Mouse (Mus musculus) stomach, embryonic 14.5 days (tissue): ENCODE measurements around the gene Pdlim7. TPM values are rescaled to one million over a fixed set of nuclear protein-coding genes. Genes with fewer than 3 reads are reported as not detected.

ENCODE experiments used
- ATAC-seq: fragments of 200-750 bp; cut with Nextera tagmentation; 2 replicates; pipeline ENCODE4 v1.8.0; 2017; ENCODE audit warnings: low read depth, moderate TSS enrichment; ENCODE audit not compliant: insufficient number of reproducible peaks, insufficient read depth, low FRiP score
- H3K27ac ChIP-seq: fragments of 300-500 bp; sonication (generic); 2 replicates; pipeline ENCODE4 v1.5.1; 2014; ENCODE audit warnings: mild to moderate bottlenecking, low read length, moderate library complexity, mixed read lengths
- H3K27me3 ChIP-seq: fragments of 300-500 bp; sonication (generic); 2 replicates; pipeline ENCODE4 v1.6.1; 2014; ENCODE audit warnings: low read length, control low read depth, mixed read lengths; ENCODE audit not compliant: control insufficient read depth, insufficient read depth
- H3K36me3 ChIP-seq: fragments of 300-500 bp; sonication (generic); 2 replicates; pipeline ENCODE4 v1.6.1; 2014; ENCODE audit warnings: mild to moderate bottlenecking, control low read depth, low read length, moderate library complexity, mixed read lengths; ENCODE audit not compliant: control insufficient read depth, insufficient read depth
- H3K4me1 ChIP-seq: fragments of 300-500 bp; sonication (generic); 2 replicates; pipeline ENCODE4 v1.6.1; 2014; ENCODE audit warnings: low read length, control low read depth, mixed read lengths; ENCODE audit not compliant: control insufficient read depth, insufficient read depth
- H3K4me2 ChIP-seq: fragments of 300-500 bp; sonication (generic); replicated peaks from 2 replicates; pipeline ENCODE4 v1.6.1; 2014; ENCODE audit warnings: low read depth, low read length, control low read depth
- H3K4me3 ChIP-seq: fragments of 300-500 bp; sonication (generic); 2 replicates; pipeline ENCODE4 v1.5.1; 2014; ENCODE audit warnings: low read depth, low read length, control low read depth
- H3K9ac ChIP-seq: fragments of 300-500 bp; sonication (generic); replicated peaks from 2 replicates; pipeline ENCODE4 v1.6.1; 2014; ENCODE audit warnings: low read depth, mild to moderate bottlenecking, control low read depth, low read length, moderate library complexity, mixed read lengths
- H3K9me3 ChIP-seq: fragments of 300-500 bp; sonication (generic); 2 replicates; pipeline ENCODE4 v1.6.1; 2016; ENCODE audit warnings: low read depth, low read length, control low read depth; ENCODE audit not compliant: control insufficient read depth
- WGBS: fragments of 180-500 bp; shearing (Covaris S2); extraction: QIAGEN DNeasy Blood & Tissue Kit; methylation state at CpG from one replicate; pipeline ENCODE4 v1.1.7; 2014; 5-methylcytosine and 5-hydroxymethylcytosine counted together
- polyA plus RNA-seq: library from polyadenylated mRNA; unstranded; fragments of >200 nt; fragmentation: Nextera tagmentation; extraction: Ambion mirVana; gene quantifications from 2 replicates; pipeline ENCODE4 v1.2.1, GENCODE M21; 2014

Gene Pdlim7
- polyA plus RNA-seq, 1 experiment from 2014 or later: 270 TPM

GRCm38 (mm10) chr13:55511492-55511861 lies 2.0 kb downstream of the Pdlim7 start:
- Histone ChIP-seq H3K4me2 (peak overlapping the region; percentile 86), H3K36me3 (peaks cover 33% of the 10 kb centered on the region), H3K4me3 (peak overlapping the region; percentile 91), H3K27ac (peak overlapping the region; percentile 92), H3K4me1 (peaks cover 29% of the 10 kb centered on the region), H3K27me3 (no peaks in the 10 kb centered on the region), H3K9ac (no peak overlapping the region), H3K9me3 (no peaks in the 10 kb centered on the region)
- 21% methylated on average over 5 of the region's 5 CpGs for WGBS
- ATAC-seq: no peak; the same call in 1 of the 2 replicates

- Histone ChIP-seq H3K4me1 (peaks cover 29% of the 10 kb centered on the region), H3K9me3 (no peaks in the 10 kb centered on the region), H3K27me3 (no peaks in the 10 kb centered on the region), H3K36me3 (peaks cover 39% of the 10 kb centered on the region), H3K4me2 (peak overlapping the region; percentile 86), H3K4me3 (peak overlapping the region; percentile 91), H3K27ac (peak overlapping the region; percentile 92), H3K9ac (no peak overlapping the region; the same call in 1 of the 2 replicates)
- WGBS: 1% methylated on average over 6 of the region's 6 CpGs
- ATAC-seq: peak; percentile 84
Measured at GRCm38 (mm10) chr13:55510668-55511491, 2.6 kb downstream of the Pdlim7 start.

- no peaks in the 10 kb centered on the region for H3K27me3 ChIP-seq
- no peaks in the 10 kb centered on the region for H3K9me3 ChIP-seq
- no peak overlapping the region for H3K9ac ChIP-seq
- peak overlapping the region; percentile 29; the same call in 1 of the 2 replicates for H3K27ac ChIP-seq
- H3K36me3 ChIP-seq: peaks cover 45% of the 10 kb centered on the region
- ATAC-seq: no peak
- no peak overlapping the region for H3K4me3 ChIP-seq
- peak overlapping the region; percentile 86 for H3K4me2 ChIP-seq
- 20% methylated on average over 3 of the region's 3 CpGs for WGBS
- peaks cover 29% of the 10 kb centered on the region for H3K4me1 ChIP-seq
Measured at GRCm38 (mm10) chr13:55510332-55510667, 3.2 kb downstream of the Pdlim7 start.

- Histone ChIP-seq H3K9ac (no peak overlapping the region), H3K4me2 (no peak overlapping the region), H3K27ac (no peak overlapping the region), H3K4me3 (no peak overlapping the region), H3K27me3 (no peaks in the 10 kb centered on the region), H3K4me1 (peaks cover 27% of the 10 kb centered on the region), H3K9me3 (no peaks in the 10 kb centered on the region), H3K36me3 (peaks cover 61% of the 10 kb centered on the region)
- ATAC-seq: no peak
- WGBS: 88% methylated on average over 10 of the region's 10 CpGs
Measured at GRCm38 (mm10) chr13:55508531-55508930, 4.9 kb downstream of the Pdlim7 start.

GRCm38 (mm10) chr13:55507877-55508276 lies 5.6 kb downstream of the Pdlim7 start:
- no peak overlapping the region for H3K27ac ChIP-seq
- H3K9me3 ChIP-seq: no peaks in the 10 kb centered on the region
- no peak overlapping the region for H3K4me3 ChIP-seq
- H3K36me3 ChIP-seq: peaks cover 67% of the 10 kb centered on the region
- H3K4me2 ChIP-seq: no peak overlapping the region
- no peak overlapping the region for H3K9ac ChIP-seq
- H3K27me3 ChIP-seq: no peaks in the 10 kb centered on the region
- no peak for ATAC-seq
- H3K4me1 ChIP-seq: peaks cover 27% of the 10 kb centered on the region
- WGBS: 62% methylated on average over 11 of the region's 11 CpGs

- no peak overlapping the region for H3K27ac ChIP-seq
- no peak for ATAC-seq
- H3K4me1 ChIP-seq: peaks cover 20% of the 10 kb centered on the region
- H3K27me3 ChIP-seq: no peaks in the 10 kb centered on the region
- H3K9ac ChIP-seq: no peak overlapping the region
- 94% methylated on average over 10 of the region's 10 CpGs for WGBS
- peaks cover 77% of the 10 kb centered on the region for H3K36me3 ChIP-seq
- H3K4me2 ChIP-seq: no peak overlapping the region
- H3K9me3 ChIP-seq: no peaks in the 10 kb centered on the region
- no peak overlapping the region for H3K4me3 ChIP-seq
Measured at GRCm38 (mm10) chr13:55506697-55507096, 6.8 kb downstream of the Pdlim7 start.

GRCm38 (mm10) chr13:55505810-55506209 lies 7.7 kb downstream of the Pdlim7 start:
- no peak overlapping the region for H3K4me2 ChIP-seq
- peaks cover 79% of the 10 kb centered on the region for H3K36me3 ChIP-seq
- no peak for ATAC-seq

GRCm38 (mm10) chr13:55504390-55504789 lies 9.1 kb downstream of the Pdlim7 start:
- H3K27me3 ChIP-seq: no peaks in the 10 kb centered on the region
- H3K4me3 ChIP-seq: no peak overlapping the region
- no peaks in the 10 kb centered on the region for H3K9me3 ChIP-seq
- H3K4me2 ChIP-seq: no peak overlapping the region
- no peak for ATAC-seq
- H3K9ac ChIP-seq: no peak overlapping the region
- no peak overlapping the region for H3K27ac ChIP-seq
- no peaks in the 10 kb centered on the region for H3K4me1 ChIP-seq
- peaks cover 79% of the 10 kb centered on the region for H3K36me3 ChIP-seq
- WGBS: 82% methylated on average over 5 of the region's 5 CpGs

More at GRCm38 (mm10) chr13:55505810-55506209, 7.7 kb downstream of the Pdlim7 start:
- Histone ChIP-seq H3K4me1 (peaks cover 11% of the 10 kb centered on the region), H3K9me3 (no peaks in the 10 kb centered on the region), H3K4me3 (no peak overlapping the region), H3K27me3 (no peaks in the 10 kb centered on the region), H3K9ac (no peak overlapping the region), H3K27ac (no peak overlapping the region)
- WGBS: 91% methylated on average over 9 of the region's 9 CpGs
